Mouse (Mus musculus) embryonic facial prominence, embryonic 10.5 days (tissue): ENCODE measurements around the gene Nat10. TPM values are rescaled to one million over a fixed set of nuclear protein-coding genes. Genes with fewer than 3 reads are reported as not detected.

Experiments
- DNase-seq: peaks from one replicate; pipeline ENCODE4 v3.0.0-alpha.2; 2017; ENCODE audit warnings: low spot score
- H3K27ac ChIP-seq: fragments of 300-500 bp; sonication (generic); replicated peaks from 2 replicates; pipeline ENCODE4 v1.5.1; 2016; ENCODE audit warnings: mild to moderate bottlenecking
- H3K27me3 ChIP-seq: fragments of 300-500 bp; sonication (generic); replicated peaks from 2 replicates; pipeline ENCODE4 v1.6.1; 2016; ENCODE audit warnings: low read depth, mild to moderate bottlenecking; ENCODE audit not compliant: poor library complexity, severe bottlenecking
- H3K36me3 ChIP-seq: fragments of 300-500 bp; sonication (generic); replicated peaks from 2 replicates; pipeline ENCODE4 v1.6.1; 2016; ENCODE audit warnings: mild to moderate bottlenecking, moderate library complexity
- H3K4me1 ChIP-seq: fragments of 300-500 bp; sonication (generic); 2 replicates; pipeline ENCODE4 v1.6.1; 2016
- H3K4me3 ChIP-seq: fragments of 300-500 bp; sonication (generic); 2 replicates; pipeline ENCODE4 v1.5.1; 2016; ENCODE audit warnings: mild to moderate bottlenecking, moderate library complexity
- H3K9me3 ChIP-seq: fragments of 300-500 bp; sonication (generic); 2 replicates; pipeline ENCODE4 v1.6.1; 2016; ENCODE audit warnings: mild to moderate bottlenecking
- WGBS: fragments of 180-500 bp; shearing (Covaris S2); methylation state at CpG from one replicate; pipeline ENCODE4 v1.1.7; 2016; 5-methylcytosine and 5-hydroxymethylcytosine counted together
- polyA plus RNA-seq: library from polyadenylated mRNA; unstranded; fragments of >200 nt; fragmentation: Nextera tagmentation; extraction: Ambion mirVana; gene quantifications from 2 replicates; pipeline ENCODE4 v1.2.1, GENCODE M21; 2016

Nat10 gene
- polyA plus RNA-seq, 1 experiment from 2014 or later = 31.5 TPM

DNA sequence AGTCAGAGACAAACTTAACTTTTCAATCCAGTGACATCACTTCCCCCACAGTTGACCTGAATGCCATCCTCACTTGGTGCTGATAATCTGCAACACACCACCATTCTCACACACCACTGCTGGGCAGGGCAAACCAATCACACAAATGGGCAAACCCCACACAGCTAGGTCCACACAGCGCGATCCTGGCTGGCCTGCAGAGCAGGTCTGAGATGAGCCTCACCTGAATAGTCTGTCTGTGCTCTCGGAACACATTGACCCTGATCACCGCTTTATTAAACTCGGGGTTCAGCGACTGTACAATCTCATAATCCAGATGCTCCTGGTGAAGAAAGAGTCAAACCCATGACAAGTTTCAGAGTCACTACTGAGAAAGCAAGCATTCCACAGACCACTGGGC, 18.2 kb downstream of the Nat10 start:
- H3K27ac ChIP-seq = no peak overlapping the region
- no peak overlapping the region for H3K4me3 ChIP-seq
- WGBS = 95% methylated on average over 6 of the region's 6 CpGs
- DNase-seq = no peak
- H3K4me1 ChIP-seq = no peaks in the 10 kb centered on the region
- H3K9me3 ChIP-seq = no peaks in the 10 kb centered on the region
- H3K36me3 ChIP-seq = peaks cover 92% of the 10 kb centered on the region
- no peaks in the 10 kb centered on the region for H3K27me3 ChIP-seq

DNA sequence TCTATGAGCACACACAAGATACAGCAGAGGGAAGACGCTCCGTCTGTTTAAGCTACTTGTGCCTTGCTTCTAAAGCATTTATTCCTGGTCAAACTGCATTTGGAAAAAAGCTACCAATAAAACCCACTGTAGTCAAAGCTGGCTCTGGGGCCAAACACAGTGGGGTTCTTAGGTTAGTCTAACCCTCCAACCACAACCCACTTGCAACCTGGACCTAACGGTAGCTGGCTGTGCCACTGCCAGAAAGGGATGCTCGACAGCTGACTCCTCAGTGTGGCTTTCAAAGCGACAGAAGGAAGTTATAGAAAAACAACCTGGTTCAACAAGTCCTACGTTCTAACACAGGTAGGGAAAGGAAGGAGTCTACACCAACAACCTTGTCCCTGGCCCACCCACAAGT, 29.6 kb downstream of the Nat10 start:
- H3K4me3 ChIP-seq = no peak overlapping the region
- WGBS = 92% methylated on average over 6 of the region's 6 CpGs

DNA sequence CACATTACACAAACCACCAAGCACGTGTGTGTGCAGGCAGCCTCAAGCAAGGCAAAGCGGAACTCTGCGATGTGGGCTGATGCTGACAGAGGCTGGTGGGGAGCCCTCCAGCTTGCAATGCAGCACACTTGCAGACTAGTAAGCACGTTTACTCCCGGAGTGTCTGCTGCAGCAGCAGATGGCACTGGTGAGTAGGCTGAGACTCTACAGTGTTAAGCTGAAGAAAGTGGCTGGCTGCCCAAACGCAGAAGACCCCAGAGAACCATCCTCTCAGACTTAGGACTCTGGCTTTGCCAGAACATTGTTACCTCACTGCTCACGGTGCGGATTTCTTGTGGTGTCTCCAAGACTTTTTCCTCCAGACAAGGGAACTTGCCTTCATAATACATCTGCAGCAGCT, 30.1 kb downstream of the Nat10 start:
- no peak overlapping the region for H3K4me3 ChIP-seq
- peaks cover 5% of the 10 kb centered on the region; the same call in 1 of the 2 replicates for H3K4me1 ChIP-seq
- no peak for DNase-seq
- H3K27ac ChIP-seq = no peak overlapping the region
- no peaks in the 10 kb centered on the region for H3K9me3 ChIP-seq
- H3K27me3 ChIP-seq = no peaks in the 10 kb centered on the region
- 83% methylated on average over 8 of the region's 8 CpGs for WGBS
- H3K36me3 ChIP-seq = peaks cover 100% of the 10 kb centered on the region

More for the DNA sequence above, 29.6 kb downstream of the Nat10 start:
- Histone ChIP-seq H3K4me1 (peaks cover 5% of the 10 kb centered on the region; the same call in 1 of the 2 replicates), H3K27ac (no peak overlapping the region), H3K27me3 (no peaks in the 10 kb centered on the region), H3K9me3 (no peaks in the 10 kb centered on the region), H3K36me3 (peaks cover 100% of the 10 kb centered on the region)
- DNase-seq = no peak

DNA sequence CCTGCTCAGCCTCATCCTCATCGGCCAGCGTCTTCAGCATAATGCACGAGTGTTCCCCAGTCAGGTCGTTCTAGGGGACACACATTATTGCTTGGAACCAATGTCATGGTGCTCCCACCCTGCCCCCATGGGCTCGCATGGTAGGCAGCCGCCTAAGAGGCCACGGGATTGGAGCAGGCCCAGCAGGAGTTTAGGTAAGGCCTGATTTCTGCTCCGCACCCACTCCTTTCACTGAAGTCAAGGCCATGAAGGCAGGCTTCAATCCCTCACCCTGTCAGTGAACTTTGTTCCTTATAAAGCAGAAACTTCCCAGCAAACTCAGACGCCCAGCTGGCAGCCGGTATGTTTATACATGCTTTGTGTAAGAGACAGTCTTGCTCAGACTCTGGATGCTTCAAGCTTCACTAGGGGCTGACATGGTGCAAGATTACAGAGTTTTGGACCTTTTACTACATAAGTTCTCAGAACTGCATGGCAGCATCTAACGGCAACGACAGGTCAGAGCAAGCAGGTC, 33.0 kb downstream of the Nat10 start:
- WGBS = 89% methylated on average over 12 of the region's 12 CpGs
- Histone ChIP-seq H3K27me3 (no peaks in the 10 kb centered on the region), H3K36me3 (peaks cover 100% of the 10 kb centered on the region), H3K27ac (no peak overlapping the region), H3K9me3 (no peaks in the 10 kb centered on the region), H3K4me1 (no peaks in the 10 kb centered on the region), H3K4me3 (no peak overlapping the region)
- DNase-seq = no peak

GRCm38 (mm10) chr2:103724521-103724920, 36.5 kb downstream of the Nat10 start:
- H3K4me1 ChIP-seq = no peaks in the 10 kb centered on the region
- no peaks in the 10 kb centered on the region for H3K9me3 ChIP-seq
- no peak overlapping the region for H3K4me3 ChIP-seq
- WGBS = 89% methylated on average over 2 of the region's 2 CpGs
- H3K27me3 ChIP-seq = no peaks in the 10 kb centered on the region
- peaks cover 95% of the 10 kb centered on the region for H3K36me3 ChIP-seq
- DNase-seq = no peak
- no peak overlapping the region for H3K27ac ChIP-seq

GRCm38 (mm10) chr2:103719292-103719646, 41.8 kb downstream of the Nat10 start:
- no peak for DNase-seq
- Histone ChIP-seq H3K4me3 (no peak overlapping the region), H3K27me3 (no peaks in the 10 kb centered on the region), H3K9me3 (no peaks in the 10 kb centered on the region), H3K4me1 (no peaks in the 10 kb centered on the region; the same call in 1 of the 2 replicates), H3K36me3 (peaks cover 82% of the 10 kb centered on the region), H3K27ac (no peak overlapping the region)
- WGBS = 94% methylated on average over 7 of the region's 7 CpGs

DNA sequence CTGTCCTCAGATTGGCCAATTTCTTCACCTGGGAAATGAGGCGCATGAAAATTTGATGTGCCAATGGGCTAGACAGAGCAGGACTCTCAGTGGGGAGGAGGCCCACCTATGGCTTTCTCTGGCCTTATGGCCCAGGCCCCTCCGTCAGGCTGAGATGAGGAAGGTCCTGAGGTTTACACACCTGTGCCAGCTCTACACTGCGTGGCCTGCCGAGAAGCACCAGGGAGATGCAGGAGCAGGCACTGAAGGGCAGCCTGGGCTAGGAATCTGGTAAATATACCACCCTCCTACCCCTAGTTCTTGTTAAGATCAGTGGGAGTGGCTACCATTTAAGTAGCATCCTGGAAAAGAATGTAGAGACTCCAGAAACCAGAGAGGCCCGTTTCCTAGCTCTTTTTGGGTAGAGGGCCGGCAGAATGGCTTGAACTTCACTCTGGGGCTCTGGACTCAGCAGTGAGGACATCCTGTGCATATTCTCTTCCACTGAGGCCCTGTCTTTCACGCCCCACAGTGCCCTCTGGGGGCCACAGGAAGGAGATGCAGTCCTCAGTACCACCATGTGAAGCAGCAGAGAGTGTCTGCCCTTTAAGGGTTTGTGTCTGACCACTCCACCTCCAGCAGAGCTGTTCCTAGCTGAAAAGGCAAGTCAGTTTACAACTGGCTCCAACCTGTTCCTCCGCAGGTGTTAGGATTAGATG, 42.3 kb downstream of the Nat10 start:
- H3K4me3 ChIP-seq = no peak overlapping the region
- H3K4me1 ChIP-seq = no peaks in the 10 kb centered on the region; the same call in 1 of the 2 replicates
- DNase-seq = peak; percentile 82
- H3K36me3 ChIP-seq = peaks cover 77% of the 10 kb centered on the region
- H3K27me3 ChIP-seq = no peaks in the 10 kb centered on the region
- H3K27ac ChIP-seq = no peak overlapping the region
- WGBS = 68% methylated on average over 8 of the region's 8 CpGs
- H3K9me3 ChIP-seq = no peaks in the 10 kb centered on the region

DNA sequence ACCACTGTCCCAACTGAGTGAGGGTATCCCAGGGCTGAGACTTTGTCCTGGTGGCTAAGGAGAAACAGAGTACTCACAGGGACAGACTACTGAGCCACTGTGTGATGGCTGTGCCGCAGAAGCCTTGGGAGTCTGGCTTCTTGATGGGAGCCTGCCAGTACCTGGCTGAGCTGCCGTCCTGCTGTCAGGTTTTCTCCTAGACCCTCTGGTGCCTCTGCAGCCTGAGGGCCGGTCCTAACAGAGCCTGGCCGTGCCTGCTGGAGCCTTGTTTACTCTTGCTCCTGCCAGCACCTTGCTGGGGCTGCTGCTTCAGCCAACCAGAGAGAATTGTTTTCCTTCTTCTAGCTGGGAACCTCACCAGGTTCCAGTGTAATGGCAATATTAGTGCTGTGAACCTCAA, 46.7 kb downstream of the Nat10 start:
- Histone ChIP-seq H3K27ac (no peak overlapping the region), H3K9me3 (no peaks in the 10 kb centered on the region), H3K36me3 (peaks cover 76% of the 10 kb centered on the region), H3K4me3 (no peak overlapping the region), H3K4me1 (peaks cover 3% of the 10 kb centered on the region), H3K27me3 (no peaks in the 10 kb centered on the region)
- no peak for DNase-seq
- WGBS = 60% methylated on average over 4 of the region's 4 CpGs

DNA sequence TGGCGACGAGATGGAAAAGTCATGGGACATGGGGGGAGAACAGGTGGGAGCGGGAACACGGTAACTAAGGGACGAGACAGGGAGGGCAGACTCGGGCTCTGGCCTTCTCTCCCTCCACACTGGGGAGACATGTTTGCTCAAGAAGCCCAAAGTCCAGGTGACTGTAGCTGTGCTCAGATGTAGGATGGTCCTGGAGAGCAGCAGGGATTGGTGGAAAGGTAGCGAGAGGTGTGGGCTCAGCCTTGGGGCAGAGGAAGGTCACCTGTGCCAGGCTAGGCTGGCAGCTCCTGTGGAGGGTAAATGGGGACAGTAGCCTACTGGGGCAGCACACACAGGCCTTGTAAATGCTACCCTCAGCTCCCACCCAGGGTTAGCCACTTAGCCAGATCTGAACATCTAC, 47.2 kb downstream of the Nat10 start:
- 89% methylated on average over 7 of the region's 7 CpGs for WGBS
- peaks cover 79% of the 10 kb centered on the region for H3K36me3 ChIP-seq
- no peak overlapping the region for H3K27ac ChIP-seq
- H3K27me3 ChIP-seq = no peaks in the 10 kb centered on the region
- peaks cover 5% of the 10 kb centered on the region for H3K4me1 ChIP-seq
- H3K4me3 ChIP-seq = no peak overlapping the region
- H3K9me3 ChIP-seq = no peaks in the 10 kb centered on the region
- DNase-seq = no peak

DNA sequence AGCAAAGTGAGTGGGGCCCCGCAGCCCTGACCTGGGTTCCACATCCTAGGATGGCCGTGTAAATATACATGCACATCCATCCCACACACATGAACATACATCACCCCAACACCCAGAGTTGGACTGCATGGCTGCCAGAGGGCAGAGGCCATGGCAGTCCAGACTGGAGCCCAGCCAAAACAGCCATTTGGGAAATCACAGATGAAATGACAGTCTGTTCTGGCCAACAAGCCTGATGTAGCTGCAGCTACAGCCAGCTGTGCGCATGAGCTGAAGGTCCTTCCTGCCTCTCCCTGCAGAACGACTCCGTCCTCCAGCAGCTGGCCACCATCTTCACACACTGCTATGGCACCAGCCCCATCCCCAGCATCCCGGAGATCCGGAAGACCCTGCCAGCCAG, 50.2 kb downstream of the Nat10 start:
- no peak overlapping the region for H3K27ac ChIP-seq
- H3K4me1 ChIP-seq = peaks cover 14% of the 10 kb centered on the region
- peaks cover 79% of the 10 kb centered on the region for H3K36me3 ChIP-seq
- WGBS = 92% methylated on average over 7 of the region's 7 CpGs
- no peaks in the 10 kb centered on the region for H3K27me3 ChIP-seq
- no peaks in the 10 kb centered on the region for H3K9me3 ChIP-seq
- H3K4me3 ChIP-seq = no peak overlapping the region
- DNase-seq = no peak

DNA sequence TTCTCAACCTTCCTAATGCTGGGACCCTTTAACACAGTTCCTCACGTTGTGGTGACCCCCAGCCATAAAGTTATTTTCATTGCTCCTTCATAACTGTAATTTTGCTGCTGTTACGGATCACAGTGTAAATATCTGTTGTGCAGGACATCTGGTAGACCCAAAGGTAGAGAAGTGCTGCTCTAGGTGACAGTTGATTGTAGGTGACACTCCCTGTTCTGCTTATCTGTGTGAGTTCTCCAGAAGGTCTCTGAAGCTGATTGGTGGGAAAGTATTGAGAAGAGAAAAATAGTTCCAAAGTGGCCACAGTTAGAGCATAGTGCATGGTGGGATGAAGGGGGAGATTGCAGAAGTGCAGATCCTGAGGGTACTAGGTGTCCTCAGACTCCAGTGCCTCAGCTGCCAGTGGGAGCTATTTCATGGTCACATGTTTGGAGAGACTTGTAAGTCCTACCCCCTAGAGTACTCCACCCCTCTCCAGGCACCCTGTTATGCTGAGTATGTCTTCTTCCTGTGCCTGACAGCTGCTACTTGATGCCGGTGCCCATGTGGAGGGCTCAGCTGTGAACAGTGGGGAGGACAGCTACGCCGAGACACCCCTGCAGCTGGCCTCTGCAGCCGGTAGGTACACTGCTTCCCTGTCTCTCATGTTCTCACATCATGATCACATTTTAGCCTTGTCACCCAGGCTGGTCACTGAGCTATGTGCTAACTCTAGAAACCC, 53.9 kb downstream of the Nat10 start:
- DNase-seq = no peak
- 86% methylated on average over 6 of the region's 6 CpGs for WGBS
- H3K27ac ChIP-seq = no peak overlapping the region
- H3K36me3 ChIP-seq = peaks cover 90% of the 10 kb centered on the region
- H3K4me1 ChIP-seq = peaks cover 14% of the 10 kb centered on the region
- no peak overlapping the region for H3K4me3 ChIP-seq
- H3K27me3 ChIP-seq = no peaks in the 10 kb centered on the region
- H3K9me3 ChIP-seq = no peaks in the 10 kb centered on the region

- WGBS = 50% methylated on average over 11 of the region's 11 CpGs
- no peak overlapping the region for H3K4me3 ChIP-seq
- H3K27me3 ChIP-seq = no peaks in the 10 kb centered on the region
- H3K4me1 ChIP-seq = peaks cover 14% of the 10 kb centered on the region
- H3K27ac ChIP-seq = peak overlapping the region; percentile 24
- H3K36me3 ChIP-seq = peaks cover 86% of the 10 kb centered on the region
- no peak for DNase-seq
- H3K9me3 ChIP-seq = no peaks in the 10 kb centered on the region
Observed at GRCm38 (mm10) chr2:103706226-103706625, 54.8 kb downstream of the Nat10 start.

DNA sequence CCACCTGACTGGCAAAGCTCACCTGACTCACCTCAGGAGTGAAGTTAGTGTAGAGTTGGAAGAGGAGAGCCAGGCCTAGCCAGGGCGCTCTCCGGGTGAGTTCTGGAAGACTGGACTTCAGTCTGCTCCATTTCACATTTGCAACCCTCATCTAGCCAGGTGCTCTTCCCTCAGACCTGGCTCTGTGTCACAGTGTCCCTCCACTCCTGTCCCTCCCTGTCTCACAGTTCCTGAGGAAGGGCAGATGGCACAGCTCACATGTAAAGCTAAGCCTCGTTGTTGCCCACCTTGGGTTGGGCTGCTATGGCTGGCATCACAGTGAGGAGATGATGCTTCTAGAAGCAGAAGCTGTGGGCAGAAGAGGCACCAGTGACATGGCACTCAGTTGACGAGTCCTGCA, 55.2 kb downstream of the Nat10 start:
- no peaks in the 10 kb centered on the region for H3K27me3 ChIP-seq
- no peaks in the 10 kb centered on the region for H3K9me3 ChIP-seq
- no peak for DNase-seq
- 89% methylated on average over 4 of the region's 4 CpGs for WGBS
- H3K4me3 ChIP-seq = no peak overlapping the region
- peaks cover 14% of the 10 kb centered on the region for H3K4me1 ChIP-seq
- peak overlapping the region; percentile 24; the same call in 1 of the 2 replicates for H3K27ac ChIP-seq
- H3K36me3 ChIP-seq = peaks cover 82% of the 10 kb centered on the region
